Mouse (Mus musculus) heart, adult 8-10 months (tissue): ENCODE measurements around the gene Olfr725. TPM values are rescaled to one million over a fixed set of nuclear protein-coding genes. Genes with fewer than 3 reads are reported as not detected.

Experiments used
- DNase-seq: peaks from one replicate; pipeline ENCODE4 v3.0.0; 2022; ENCODE audit warnings: low spot score
- total RNA-seq, 4 experiments: library from RNA; stranded (reverse); gene quantifications; 2 replicates each; pipeline ENCODE4 v1.2.4; 2022

Gene Olfr725
- not detected for total RNA-seq

DNA sequence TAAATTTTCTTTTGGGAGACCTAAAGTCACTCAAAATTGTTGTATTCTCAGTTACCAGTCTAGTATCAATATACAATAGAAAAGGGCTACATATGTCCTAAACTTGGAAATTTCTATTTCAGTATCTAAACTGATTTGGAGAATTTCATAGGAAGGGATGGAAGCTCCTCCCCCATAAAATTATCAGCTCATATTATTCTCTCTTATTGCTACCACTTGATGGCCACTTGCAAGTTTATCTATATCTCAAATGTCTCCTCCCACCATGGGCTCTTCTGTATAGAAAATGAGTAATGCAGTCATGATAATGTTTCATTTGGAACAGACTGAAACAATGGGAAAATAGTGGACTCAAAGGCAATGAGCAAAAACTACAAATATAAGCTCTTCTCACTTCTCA, at the start of gene Olfr725:
Gene Olfr725 (minus strand): TSS at position 101 of the 400 bp plus-strand sequence.
- DNase-seq = no peak

DNA sequence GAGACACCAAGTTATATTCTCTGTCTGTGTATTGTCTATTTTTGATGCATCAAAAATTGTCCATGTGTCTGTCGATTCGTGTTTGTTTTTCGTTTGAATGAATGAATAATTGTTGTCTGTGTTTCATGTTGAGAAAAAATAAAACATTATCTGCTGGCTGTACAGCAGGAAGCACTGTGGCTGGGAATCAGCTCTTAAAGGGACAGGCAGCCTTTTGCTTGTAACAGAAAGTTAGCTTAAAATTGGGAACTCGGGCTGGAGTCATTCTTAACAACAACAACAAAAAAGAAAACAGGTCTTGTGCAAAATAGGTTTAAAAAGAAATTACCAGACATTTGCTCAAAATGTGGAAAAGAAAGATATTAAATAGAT, 22.5 kb upstream of the Olfr725 start:
- DNase-seq = peak; percentile 20

DNA sequence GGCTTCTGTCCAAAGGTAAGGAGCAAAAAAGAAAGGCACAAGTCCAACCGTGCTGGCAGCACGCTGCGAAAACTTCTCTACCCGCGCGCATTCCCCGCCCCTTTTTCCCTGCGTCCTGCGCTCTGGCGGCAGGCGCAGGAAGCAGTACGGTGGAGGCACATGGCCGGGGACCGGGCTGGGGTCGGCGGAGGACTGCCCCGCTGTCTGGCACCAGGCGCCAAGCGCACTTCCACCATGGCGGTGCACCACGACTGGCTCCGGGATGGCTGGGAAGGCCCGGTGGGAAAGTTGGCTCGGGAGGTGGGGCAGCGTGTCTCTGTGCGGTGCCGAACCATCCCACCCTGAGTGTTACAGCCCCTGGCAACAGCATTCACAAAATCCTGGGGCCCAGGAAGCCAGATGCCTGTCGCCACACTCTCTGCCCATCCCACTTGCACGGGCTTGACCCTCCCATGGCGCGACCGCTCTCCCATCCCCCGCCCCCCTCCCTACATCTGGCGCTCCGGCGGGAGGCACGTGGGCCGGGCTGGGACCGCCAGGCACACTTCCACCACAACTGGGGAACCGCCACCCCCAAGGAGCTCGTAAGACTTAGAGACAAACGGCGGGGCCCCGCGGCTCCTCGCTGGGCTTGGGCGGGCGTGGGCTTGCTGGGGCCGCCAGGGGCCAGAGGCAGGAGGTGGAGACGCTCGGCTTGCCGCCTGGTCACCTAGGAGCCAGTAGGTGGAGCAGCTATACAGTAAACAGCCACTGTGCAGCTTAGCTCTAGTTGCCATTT, 22.0 kb upstream of the Olfr725 start:
- peak; percentile 13 for DNase-seq

DNA sequence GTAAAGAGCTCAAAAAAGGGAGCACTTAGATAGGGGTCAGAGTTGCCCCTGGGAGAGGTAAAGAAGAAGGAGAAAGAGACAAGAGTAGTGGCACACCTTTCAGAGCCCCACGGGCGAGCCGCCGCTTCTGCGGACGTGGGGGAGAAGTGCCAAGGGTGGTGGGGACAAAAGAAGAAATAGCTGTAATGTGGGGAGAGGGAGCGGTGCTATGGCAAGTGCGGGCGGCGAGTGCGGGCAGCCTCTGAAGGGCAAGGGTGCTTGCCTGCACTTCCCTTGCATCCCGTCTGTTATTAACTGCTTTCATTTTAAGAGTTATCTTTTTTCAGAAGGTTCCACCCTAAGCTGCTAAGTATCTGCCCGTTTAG, 21.4 kb upstream of the Olfr725 start:
- DNase-seq = no peak

DNA sequence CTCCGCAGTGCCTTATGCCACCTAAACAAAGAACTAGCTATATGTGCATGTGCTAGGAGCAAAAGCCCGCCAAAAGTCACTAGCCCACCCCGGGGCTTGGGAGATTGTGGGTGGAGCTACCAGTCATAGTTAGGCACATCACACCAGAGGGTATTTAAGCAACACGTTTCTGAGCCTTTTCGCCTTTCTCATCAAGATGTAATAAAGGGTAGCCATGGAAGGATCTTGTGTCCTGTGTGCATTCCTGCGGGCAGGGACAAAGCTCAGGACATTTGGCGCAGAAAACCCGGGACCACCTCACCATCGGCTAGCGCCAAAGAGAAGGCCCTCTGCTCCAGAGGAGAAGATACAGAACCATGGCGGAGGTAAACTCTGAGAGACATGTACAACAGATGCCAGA, 21.0 kb upstream of the Olfr725 start:
- no peak for DNase-seq

DNA sequence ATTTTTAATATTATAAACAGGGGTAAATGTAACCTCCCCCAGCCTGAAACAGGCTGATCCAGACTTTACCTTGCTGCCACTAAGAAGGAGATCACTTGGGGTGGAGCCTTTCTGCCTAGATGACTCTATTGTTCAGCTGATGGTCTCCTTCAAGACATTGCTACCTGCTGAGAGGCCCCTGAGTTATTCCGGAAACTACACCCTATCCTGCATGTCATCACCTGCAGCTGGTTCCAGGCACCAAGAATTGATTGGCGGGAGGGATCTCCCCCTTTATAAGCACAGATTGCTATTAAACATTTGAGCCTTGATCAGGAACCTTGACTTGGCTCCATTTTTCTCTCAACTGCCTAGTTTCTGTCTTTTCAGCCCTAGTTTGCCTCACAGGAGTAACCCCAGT, 8.1 kb downstream of the Olfr725 start:
- no peak for DNase-seq

DNA sequence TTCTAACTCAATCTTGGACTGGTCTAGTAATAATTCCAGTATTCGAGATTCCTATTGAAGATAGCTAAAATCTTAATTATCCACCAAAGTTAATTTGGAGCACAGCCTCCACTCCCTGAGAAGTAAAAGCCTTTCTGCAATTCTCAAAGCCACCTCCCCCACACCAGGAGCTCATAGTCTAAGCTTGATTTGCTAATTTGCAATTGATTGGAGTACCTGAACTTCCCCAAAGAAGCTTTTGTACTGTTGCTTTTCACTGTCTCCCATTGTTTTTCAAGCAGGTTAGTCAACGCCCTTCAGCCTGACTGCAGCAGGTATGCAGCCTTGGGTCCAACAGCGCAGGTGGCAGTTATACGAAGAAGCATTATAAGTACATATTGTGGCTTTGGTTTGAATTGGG, 8.8 kb downstream of the Olfr725 start:
- no peak for DNase-seq

DNA sequence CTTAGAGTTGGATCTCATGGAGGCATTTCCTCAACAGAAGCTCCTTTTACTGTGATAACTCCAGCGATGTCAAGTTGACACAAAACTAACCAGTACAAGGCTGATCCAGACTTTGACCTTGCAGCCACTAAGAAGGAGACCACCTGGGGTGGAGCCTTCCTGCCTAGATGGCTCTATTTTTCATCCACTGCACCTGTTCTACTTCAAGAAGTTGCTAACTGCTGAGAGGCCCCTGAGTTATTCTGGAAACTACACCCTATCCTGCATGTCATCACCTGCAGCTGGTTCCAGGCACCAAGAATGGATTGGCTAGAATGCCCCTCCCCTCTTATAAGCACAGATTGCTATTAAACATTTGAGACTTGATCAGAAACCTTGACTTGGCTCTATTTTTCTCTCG, 13.8 kb downstream of the Olfr725 start:
- DNase-seq = no peak

Other genes starting within 250 kb of the Olfr725 start
- not detected for gene Olfr722, start 138.4 kb downstream of the Olfr725 start, total RNA-seq
- not detected for gene Olfr723, start 108.6 kb downstream of the Olfr725 start, total RNA-seq
- gene Olfr724, start 77.1 kb downstream of the Olfr725 start, total RNA-seq = not detected
- not detected for gene Olfr726, start 50.6 kb upstream of the Olfr725 start, total RNA-seq
- gene Olfr727, start 82.8 kb upstream of the Olfr725 start, total RNA-seq = not detected
- gene Olfr728, start 102.3 kb upstream of the Olfr725 start, total RNA-seq = not detected
- gene Olfr729, start 112.5 kb upstream of the Olfr725 start, total RNA-seq = not detected
- not detected for gene Olfr730, start 147.8 kb upstream of the Olfr725 start, total RNA-seq
- gene Olfr731, start 201.5 kb upstream of the Olfr725 start, total RNA-seq = not detected
- gene Olfr732, start 243.8 kb upstream of the Olfr725 start, total RNA-seq = not detected